In genomic region chr5:124362982-124363381, GRCm38 (mm10) we compare ENCODE assay signal across 7 mouse cellular contexts. TPM values are rescaled to one million over a fixed set of nuclear protein-coding genes. Genes with fewer than 3 reads are reported as not detected.
DNase-seq lines count a peak whose midpoint lies in the region; ATAC-seq and TF ChIP-seq lines count a peak whose summit lies in the region.
"Not testable (repeated sequence)": the region's sequence is repeated elsewhere in the genome, so short reads cannot be mapped to it uniquely, and the experiment has no call there.

TSS of gene Cdk2ap1 (minus strand) at chr5:124363082.

- H3K9me3 ChIP-seq in forebrain, embryonic 15.5 days; heart, embryonic 13.5 days; intestine, embryonic 14.5 days (ENCODE audit: control insufficient read depth, low read length); lung, embryonic 15.5 days; neural tube, embryonic 13.5 days: not testable (repeated sequence)

- intact Hi-C loops in left cerebral cortex, postnatal 10 days (cut with DNase I) = not testable (repeated sequence)

- H3K4me1 ChIP-seq in forebrain, embryonic 15.5 days; heart, embryonic 13.5 days; intestine, embryonic 14.5 days (replicated peaks; ENCODE audit: control insufficient read depth, insufficient read depth, low read length); lung, embryonic 15.5 days; neural tube, embryonic 13.5 days (replicated peaks): not testable (repeated sequence)

- 93% methylated on average over 5 of the region's 5 CpGs for WGBS in forebrain, embryonic 15.5 days
- WGBS in heart, embryonic 13.5 days = 86% methylated on average over 5 of the region's 5 CpGs
- WGBS in intestine, embryonic 14.5 days = 94% methylated on average over 5 of the region's 5 CpGs
- 88% methylated on average over 5 of the region's 5 CpGs for WGBS in lung, embryonic 15.5 days
- 95% methylated on average over 5 of the region's 5 CpGs for WGBS in neural tube, embryonic 13.5 days

- H3K4me3 ChIP-seq in forebrain, embryonic 15.5 days; heart, embryonic 13.5 days; intestine, embryonic 14.5 days (ENCODE audit: low read depth, low read length); lung, embryonic 15.5 days; neural tube, embryonic 13.5 days: not testable (repeated sequence)

- TF ChIP-seq CTCF in brain, embryonic 14.5 days (IDR thresholded peaks at IDR 0.05; ENCODE audit: borderline replicate concordance, extremely low read depth, insufficient read depth, insufficient read length) = not testable (repeated sequence)

- TF ChIP-seq POLR2A in brain, embryonic 14.5 days (IDR thresholded peaks at IDR 0.05; ENCODE audit: borderline replicate concordance, extremely low read depth, insufficient read depth, insufficient read length, poor library complexity, severe bottlenecking) = not testable (repeated sequence)

- not testable (repeated sequence) for H3K9ac ChIP-seq in forebrain, embryonic 15.5 days (replicated peaks); heart, embryonic 13.5 days; intestine, embryonic 14.5 days (ENCODE audit: low read length); lung, embryonic 15.5 days; neural tube, embryonic 13.5 days

- not testable (repeated sequence) for DNase-seq in brain, embryonic 14.5 days (ENCODE audit: low read depth); intestine, embryonic 14.5 days (ENCODE audit: low spot score); left cerebral cortex, postnatal 10 days (ENCODE audit: extremely low spot score in 1 of 2, low spot score in 2 of 2)

- not testable (repeated sequence) for H3K36me3 ChIP-seq in forebrain, embryonic 15.5 days; intestine, embryonic 14.5 days (ENCODE audit: control insufficient read depth, insufficient read depth, low read length); lung, embryonic 15.5 days
- peaks cover 14% of the 10 kb centered on the region for H3K36me3 ChIP-seq in heart, embryonic 13.5 days
- H3K36me3 ChIP-seq in neural tube, embryonic 13.5 days = 0 out of 2 replicates have a peak, but pooled peaks cover 14% of the 10 kb centered on the region

- not testable (repeated sequence) for H3K4me2 ChIP-seq in forebrain, embryonic 15.5 days (replicated peaks); heart, embryonic 13.5 days; intestine, embryonic 14.5 days (ENCODE audit: low read length); lung, embryonic 15.5 days; neural tube, embryonic 13.5 days

- ATAC-seq in forebrain, embryonic 15.5 days (replicated peaks); heart, embryonic 13.5 days (ENCODE audit: extremely low read depth, insufficient number of reproducible peaks, low FRiP score, low TSS enrichment); intestine, embryonic 14.5 days (replicated peaks; ENCODE audit: low FRiP score, low TSS enrichment, low read depth); lung, embryonic 15.5 days (ENCODE audit: borderline replicate concordance, extremely low read depth, low FRiP score, low TSS enrichment); neural tube, embryonic 13.5 days (ENCODE audit: low read depth): not testable (repeated sequence)

- not testable (repeated sequence) for H3K27me3 ChIP-seq in forebrain, embryonic 15.5 days; heart, embryonic 13.5 days (replicated peaks); intestine, embryonic 14.5 days (replicated peaks; ENCODE audit: control insufficient read depth, insufficient read depth, low read length); lung, embryonic 15.5 days; neural tube, embryonic 13.5 days

- peak within 1 kb of the TSS; percentile 69 for H3K27ac ChIP-seq in forebrain, embryonic 15.5 days (replicated peaks)
- H3K27ac ChIP-seq in heart, embryonic 13.5 days (replicated peaks); intestine, embryonic 14.5 days (ENCODE audit: low read depth); lung, embryonic 15.5 days; neural tube, embryonic 13.5 days (replicated peaks): not testable (repeated sequence)

RNA-seq across cellular contexts. Expression of gene Cdk2ap1, which starts in this region (rescaled TPM):
- 303 and 477 TPM in 2 replicates for polyA plus RNA-seq in brain, embryonic 14.5 days (2012; rRNA removed)
- polyA plus RNA-seq in forebrain, embryonic 15.5 days (2015; fragmentation: Nextera tagmentation; extraction: Ambion mirVana) = 85.6 and 193 TPM in 2 replicates
- polyA plus RNA-seq in heart, embryonic 13.5 days (2015; fragmentation: Nextera tagmentation; extraction: Ambion mirVana) = 20.5 and 23.9 TPM in 2 replicates
- 58.7 and 59.5 TPM in 2 replicates for polyA plus RNA-seq in intestine, embryonic 14.5 days (2014; fragmentation: Nextera tagmentation; extraction: Ambion mirVana)
- total RNA-seq in left cerebral cortex, postnatal 10 days (2021) = 10 to 100 TPM; 86.3 to 97.3 TPM
- 118 and 192 TPM in 2 replicates for polyA plus RNA-seq in lung, embryonic 15.5 days (2015; fragmentation: Nextera tagmentation; extraction: Ambion mirVana)
- polyA plus RNA-seq in neural tube, embryonic 13.5 days (2015; fragmentation: Nextera tagmentation; extraction: Ambion mirVana) = 90.3 and 94.3 TPM in 2 replicates
